Mouse (Mus musculus) heart, adult 2 months (tissue): ENCODE data around the gene Hdac5.

Source experiments
- CTCF ChIP-seq: fragments of 200-600 bp; IDR thresholded peaks from 2 replicates; pipeline ENCODE4 v1.8.1; 2022; ENCODE audit warnings: antibody characterized with exemption, mild to moderate bottlenecking, moderate library complexity
- POLR2A ChIP-seq: fragments of 200-500 bp; IDR thresholded peaks from 2 replicates; pipeline ENCODE4 v1.6.1; 2011; ENCODE audit warnings: mild to moderate bottlenecking, low read depth, low read length, control low read depth; ENCODE audit not compliant: insufficient read depth

DNA sequence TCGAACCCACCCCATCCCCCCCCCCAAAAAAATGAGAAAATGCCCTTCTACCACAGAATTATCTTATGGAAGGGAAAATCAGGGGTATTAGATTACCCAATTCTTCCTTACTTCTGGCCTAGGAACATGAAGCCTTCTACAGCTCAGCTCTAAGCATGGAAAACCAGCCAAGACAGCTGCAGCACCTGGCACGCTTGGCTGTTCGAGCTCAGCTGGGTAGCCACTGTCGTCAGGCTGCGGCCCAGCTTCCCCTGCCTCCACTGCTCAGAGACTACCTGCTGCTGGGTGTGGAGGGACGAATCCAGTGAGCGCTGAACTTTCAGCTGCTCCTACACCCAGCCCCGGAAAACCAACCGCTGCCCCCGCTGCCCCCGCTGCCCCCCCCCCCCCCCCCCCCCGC is 47.8 kb upstream of the Hdac5 start:
- TF ChIP-seq POLR2A, result no peak
- no peak for TF ChIP-seq CTCF
